Mouse (Mus musculus) heart, embryonic 16.5 days (tissue): ENCODE results near the gene Fam111a. TPM values are rescaled to one million over a fixed set of nuclear protein-coding genes. Genes with fewer than 3 reads are reported as not detected.
"Not testable (repeated sequence)": the region's sequence is repeated elsewhere in the genome, so short reads cannot be mapped to it uniquely, and the experiment has no call there.

ENCODE experiments used
- ATAC-seq: fragments of 200-750 bp; cut with Nextera tagmentation; replicated peaks from 2 replicates; pipeline ENCODE4 v1.8.0; 2017; ENCODE audit warnings: moderate number of reproducible peaks; ENCODE audit not compliant: insufficient read depth, low FRiP score; ENCODE audit errors: extremely low read depth
- H3K27ac ChIP-seq: fragments of 300-500 bp; sonication (generic); 2 replicates; pipeline ENCODE4 v1.5.1; 2014; ENCODE audit warnings: mild to moderate bottlenecking, low read length, control low read depth, moderate library complexity
- H3K27me3 ChIP-seq: fragments of 300-500 bp; sonication (generic); 2 replicates; pipeline ENCODE4 v1.6.1; 2014; ENCODE audit warnings: low read length, mixed read lengths; ENCODE audit not compliant: control insufficient read depth, insufficient read depth
- H3K36me3 ChIP-seq: fragments of 300-500 bp; sonication (generic); 2 replicates; pipeline ENCODE4 v1.6.1; 2014; ENCODE audit not compliant: control insufficient read depth, insufficient read depth
- H3K4me1 ChIP-seq: fragments of 300-500 bp; sonication (generic); 2 replicates; pipeline ENCODE4 v1.6.1; 2014; ENCODE audit warnings: low read length, mixed read lengths; ENCODE audit not compliant: control insufficient read depth, insufficient read depth
- H3K4me2 ChIP-seq: fragments of 300-500 bp; sonication (generic); 2 replicates; pipeline ENCODE4 v1.6.1; 2014; ENCODE audit warnings: low read depth, mild to moderate bottlenecking, control low read depth, low read length
- H3K4me3 ChIP-seq: fragments of 300-500 bp; sonication (generic); 2 replicates; pipeline ENCODE4 v1.5.1; 2014; ENCODE audit warnings: mild to moderate bottlenecking, control low read depth, low read length
- H3K9ac ChIP-seq: fragments of 300-500 bp; sonication (generic); 2 replicates; pipeline ENCODE4 v1.6.1; 2014; ENCODE audit warnings: low read length, control low read depth
- H3K9me3 ChIP-seq: fragments of 300-500 bp; sonication (generic); replicated peaks from 2 replicates; pipeline ENCODE4 v1.6.1; 2016; ENCODE audit warnings: low read length; ENCODE audit not compliant: control insufficient read depth
- WGBS: fragments of 180-500 bp; shearing (Covaris S2); extraction: QIAGEN DNeasy Blood & Tissue Kit; methylation state at CpG from one replicate; pipeline ENCODE4 v1.1.7; 2014; 5-methylcytosine and 5-hydroxymethylcytosine counted together
- polyA plus RNA-seq: library from polyadenylated mRNA; unstranded; fragments of >200 nt; fragmentation: Nextera tagmentation; extraction: Ambion mirVana; gene quantifications from 2 replicates; pipeline ENCODE4 v1.2.1, GENCODE M21; 2015

The Fam111a gene
- polyA plus RNA-seq, result 15.2 and 20.5 TPM in 2 replicates

DNA sequence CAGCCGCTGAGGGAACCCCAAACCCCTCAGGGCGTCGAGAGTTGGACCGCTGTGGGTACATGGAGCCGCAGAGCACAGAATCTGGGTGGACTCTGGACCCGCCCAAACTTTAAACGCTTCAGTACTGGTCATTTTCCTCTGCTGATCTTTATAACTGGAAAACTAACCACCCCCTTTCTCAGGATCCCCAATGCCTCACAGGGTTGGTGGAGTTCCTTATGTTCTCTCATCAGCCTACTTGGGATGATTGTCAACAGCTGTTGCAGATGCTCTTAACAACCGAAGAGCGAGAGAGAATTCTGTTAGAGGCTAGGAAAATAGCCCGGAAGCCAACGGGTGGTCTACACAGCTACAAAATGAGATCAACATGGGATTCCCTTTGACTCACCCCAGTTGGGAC lies at the start of gene Fam111a:
Gene Fam111a (plus strand): TSS at position 301 of the 400 bp plus-strand sequence.
- not testable (repeated sequence) for H3K27me3 ChIP-seq, H3K9ac ChIP-seq, H3K36me3 ChIP-seq, H3K9me3 ChIP-seq, H3K4me1 ChIP-seq, ATAC-seq, H3K4me3 ChIP-seq, H3K4me2 ChIP-seq, H3K27ac ChIP-seq
- WGBS, result 90% methylated on average over 11 of the region's 11 CpGs

DNA sequence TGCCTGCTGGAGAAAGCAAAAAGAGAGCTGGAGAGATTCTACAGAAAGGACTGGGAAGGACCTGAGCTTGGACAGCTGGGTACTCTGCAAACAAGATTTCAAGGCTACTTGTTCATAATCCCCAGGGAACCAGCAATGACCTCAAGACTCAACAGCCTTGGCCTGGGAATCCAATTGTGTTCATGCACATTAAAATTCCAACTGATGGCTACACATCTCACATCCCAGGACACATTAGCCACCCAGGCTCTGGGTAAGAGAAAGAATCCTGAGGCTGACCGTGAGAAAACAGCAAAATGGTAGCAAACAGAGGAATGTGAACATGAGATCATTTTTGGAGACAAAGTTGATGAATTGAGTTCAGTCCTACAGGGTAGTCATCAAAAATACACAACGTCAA lies 49.3 kb upstream of the Fam111a start:
- Histone ChIP-seq H3K4me3 (no peak overlapping the region), H3K4me2 (no peak overlapping the region), H3K9ac (no peak overlapping the region), H3K27ac (no peak overlapping the region), H3K27me3 (peaks cover 15% of the 10 kb centered on the region), H3K4me1 (peaks cover 8% of the 10 kb centered on the region), H3K9me3 (no peaks in the 10 kb centered on the region), H3K36me3 (no peaks in the 10 kb centered on the region; the same call in 1 of the 2 replicates)
- ATAC-seq, result no peak
- WGBS, result 77% methylated on average over 2 of the region's 2 CpGs

GRCm38 (mm10) chr19:12497909-12498308 lies 47.6 kb upstream of the Fam111a start:
- Histone ChIP-seq H3K27me3 (peaks cover 15% of the 10 kb centered on the region), H3K9ac (no peak overlapping the region), H3K36me3 (no peaks in the 10 kb centered on the region), H3K27ac (no peak overlapping the region), H3K4me3 (no peak overlapping the region), H3K4me2 (no peak overlapping the region), H3K9me3 (no peaks in the 10 kb centered on the region), H3K4me1 (peaks cover 8% of the 10 kb centered on the region)
- ATAC-seq, result no peak
- WGBS, result 55% methylated on average over 2 of the region's 2 CpGs

- Histone ChIP-seq H3K4me1 (peaks cover 8% of the 10 kb centered on the region), H3K9ac (no peak overlapping the region), H3K4me2 (no peak overlapping the region), H3K27me3 (peaks cover 15% of the 10 kb centered on the region), H3K4me3 (no peak overlapping the region), H3K36me3 (no peaks in the 10 kb centered on the region), H3K27ac (no peak overlapping the region), H3K9me3 (no peaks in the 10 kb centered on the region)
- 73% methylated on average over 4 of the region's 4 CpGs for WGBS
- ATAC-seq, result no peak
Measured at GRCm38 (mm10) chr19:12498321-12498720, 47.2 kb upstream of the Fam111a start.

GRCm38 (mm10) chr19:12498941-12499340 lies 46.6 kb upstream of the Fam111a start:
- H3K4me1 ChIP-seq, result peaks cover 6% of the 10 kb centered on the region
- no peak for ATAC-seq
- WGBS, result 83% methylated on average over 1 of the region's 1 CpGs
- no peak overlapping the region for H3K4me2 ChIP-seq
- H3K27me3 ChIP-seq, result peaks cover 15% of the 10 kb centered on the region
- no peaks in the 10 kb centered on the region for H3K36me3 ChIP-seq
- no peak overlapping the region for H3K4me3 ChIP-seq
- no peak overlapping the region for H3K27ac ChIP-seq
- no peaks in the 10 kb centered on the region for H3K9me3 ChIP-seq
- H3K9ac ChIP-seq, result no peak overlapping the region

DNA sequence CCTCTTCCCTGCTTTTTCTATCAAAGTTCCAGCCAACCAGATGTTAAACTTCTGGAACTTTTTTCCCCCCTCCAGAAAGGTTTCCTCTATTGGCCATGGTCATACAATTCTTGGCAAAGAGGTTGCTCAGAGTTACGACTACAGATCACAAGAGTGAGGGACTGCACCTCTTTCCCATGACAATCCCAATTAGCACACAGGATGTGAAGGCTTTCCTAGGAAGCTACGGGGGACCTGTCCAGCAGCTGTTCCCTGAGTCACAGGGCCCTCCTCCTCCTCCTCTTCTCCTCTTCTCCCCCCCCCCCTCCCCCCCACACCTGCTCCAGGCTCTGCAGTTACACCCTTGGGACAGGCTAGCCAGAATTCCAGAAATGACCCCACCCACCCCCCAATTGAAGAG lies 46.1 kb upstream of the Fam111a start:
- WGBS, result 41% methylated on average over 2 of the region's 2 CpGs
- H3K9ac ChIP-seq, result no peak overlapping the region
- ATAC-seq, result no peak
- no peaks in the 10 kb centered on the region for H3K9me3 ChIP-seq
- H3K4me2 ChIP-seq, result peak overlapping the region; percentile 98; the same call in 1 of the 2 replicates
- peaks cover 15% of the 10 kb centered on the region for H3K27me3 ChIP-seq
- H3K4me1 ChIP-seq, result peaks cover 6% of the 10 kb centered on the region
- peak overlapping the region; percentile 68 for H3K4me3 ChIP-seq
- no peak overlapping the region for H3K27ac ChIP-seq
- no peaks in the 10 kb centered on the region for H3K36me3 ChIP-seq

GRCm38 (mm10) chr19:12500124-12500523 lies 45.4 kb upstream of the Fam111a start:
- Histone ChIP-seq H3K9ac (peak overlapping the region; percentile 50), H3K27ac (no peak overlapping the region), H3K36me3 (no peaks in the 10 kb centered on the region)

GRCm38 (mm10) chr19:12500881-12501311 lies 44.6 kb upstream of the Fam111a start:
- Histone ChIP-seq H3K4me1 (peaks cover 6% of the 10 kb centered on the region), H3K9me3 (no peaks in the 10 kb centered on the region), H3K27me3 (peaks cover 15% of the 10 kb centered on the region), H3K9ac (peak overlapping the region; percentile 85), H3K27ac (peak overlapping the region; percentile 74), H3K4me2 (peak overlapping the region; percentile 98), H3K4me3 (peak overlapping the region; percentile 68), H3K36me3 (no peaks in the 10 kb centered on the region)
- WGBS, result 1% methylated on average over 38 of the region's 38 CpGs
- peak; percentile 49 for ATAC-seq

More at GRCm38 (mm10) chr19:12500124-12500523, 45.4 kb upstream of the Fam111a start:
- ATAC-seq, result no peak
- WGBS, result 23% methylated on average over 3 of the region's 3 CpGs
- Histone ChIP-seq H3K4me1 (peaks cover 6% of the 10 kb centered on the region), H3K4me3 (peak overlapping the region; percentile 68), H3K4me2 (peak overlapping the region; percentile 98), H3K9me3 (no peaks in the 10 kb centered on the region), H3K27me3 (peaks cover 15% of the 10 kb centered on the region)

- H3K4me1 ChIP-seq, result peaks cover 6% of the 10 kb centered on the region
- peak within 1 kb of the TSS; percentile 74 for H3K27ac ChIP-seq
- WGBS, result under 1% methylated on average over 79 of the region's 80 CpGs
- H3K9me3 ChIP-seq, result no peaks in the 10 kb centered on the region
- peaks cover 15% of the 10 kb centered on the region for H3K27me3 ChIP-seq
- H3K4me2 ChIP-seq, result peak within 1 kb of the TSS; percentile 98
- no peaks in the 10 kb centered on the region for H3K36me3 ChIP-seq
- H3K9ac ChIP-seq, result peak within 1 kb of the TSS; percentile 85
- ATAC-seq, result peak; percentile 93
- peak within 1 kb of the TSS; percentile 68 for H3K4me3 ChIP-seq
Measured at GRCm38 (mm10) chr19:12501370-12502347, 43.9 kb upstream of the Fam111a start, which contains the start of gene Dtx4. TSS of gene Dtx4 (minus strand) at chr19:12501454.
